Mouse (Mus musculus): ENCODE measurements around the gene Plod2. TPM values are rescaled to one million over a fixed set of nuclear protein-coding genes. Genes with fewer than 3 reads are reported as not detected.

Gene Plod2
- total and polyA plus RNA-seq, 3 experiments, result not detected

GRCm38 (mm10) chr9:92621246-92621645, 79.2 kb downstream of the Plod2 start:
- H3K4me1 ChIP-seq (ENCODE audit: control insufficient read depth in 1 of 2, insufficient read depth in 2 of 2, low read length in 2 of 2), result no peaks in the 10 kb centered on the region
- DNase-seq (ENCODE audit: low read depth, low spot score), result no peak
- no peaks in the 10 kb centered on the region for H3K9me3 ChIP-seq (replicated peaks; ENCODE audit: insufficient read depth, low read length)
- H3K4me3 ChIP-seq (ENCODE audit: control insufficient read depth in 1 of 2, insufficient read depth in 1 of 2, low read depth in 2 of 2, low read length in 2 of 2), result no peak overlapping the region
- TF ChIP-seq GATA1 (IDR thresholded peaks at IDR 0.05; ENCODE audit: low read depth, low read length) (no peak), GABPA (IDR thresholded peaks at IDR 0.05; ENCODE audit: low read depth, low read length) (no peak), ZNF384 (IDR thresholded peaks at IDR 0.05; ENCODE audit: low read depth, low read length) (no peak), ETS1 (IDR thresholded peaks at IDR 0.05; ENCODE audit: low read depth, low read length) (no peak), MXI1 (IDR thresholded peaks at IDR 0.05; ENCODE audit: low read depth, low read length) (no peak), ZKSCAN1 (IDR thresholded peaks at IDR 0.05; ENCODE audit: low read depth, low read length) (no peak), UBTF (IDR thresholded peaks at IDR 0.05; ENCODE audit: borderline replicate concordance, insufficient read depth, low read depth, low read length) (no peak), EP300 (IDR thresholded peaks at IDR 0.05; ENCODE audit: low read depth in 1 of 2, low read length in 2 of 2) (no peak), MAZ (IDR thresholded peaks at IDR 0.05; ENCODE audit: low read depth, low read length) (no peak), ZMIZ1 (IDR thresholded peaks at IDR 0.05; ENCODE audit: low read depth, low read length) (no peak), ELF1 (IDR thresholded peaks at IDR 0.05; ENCODE audit: low read depth, low read length) (no peak), E2F4 (IDR thresholded peaks at IDR 0.05; ENCODE audit: borderline replicate concordance, low read depth, low read length) (no peak), USF1 (IDR thresholded peaks at IDR 0.05; ENCODE audit: low read depth, low read length) (no peak)
- no peaks in the 10 kb centered on the region for H3K79me2 ChIP-seq (ENCODE audit: control insufficient read depth, insufficient read depth, low read length, poor library complexity)
- no peaks in the 10 kb centered on the region for H3K36me3 ChIP-seq (ENCODE audit: control insufficient read depth in 1 of 2, insufficient read depth in 2 of 2, low read length in 2 of 2)
- no peak overlapping the region for H3K9ac ChIP-seq (ENCODE audit: control insufficient read depth, low read depth, low read length, poor library complexity, severe bottlenecking)
- no peak overlapping the region for H3K27ac ChIP-seq (ENCODE audit: control insufficient read depth, low read depth, low read length)
- no peaks in the 10 kb centered on the region; a peak in 1 of 4 replicates for H3K27me3 ChIP-seq (ENCODE audit: control insufficient read depth in 1 of 2, insufficient read depth in 2 of 2, low read length in 2 of 2)

GRCm38 (mm10) chr9:92621878-92622282, 79.9 kb downstream of the Plod2 start:
- H3K36me3 ChIP-seq (ENCODE audit: control insufficient read depth in 1 of 2, insufficient read depth in 2 of 2, low read length in 2 of 2), result no peaks in the 10 kb centered on the region
- no peaks in the 10 kb centered on the region for H3K9me3 ChIP-seq (replicated peaks; ENCODE audit: insufficient read depth, low read length)
- no peak for TF ChIP-seq ZNF384 (IDR thresholded peaks at IDR 0.05; ENCODE audit: low read depth, low read length)
- no peak for TF ChIP-seq SMC3 (IDR thresholded peaks at IDR 0.05; ENCODE audit: low read depth, low read length)
- no peak for TF ChIP-seq TAL1 (IDR thresholded peaks at IDR 0.05; ENCODE audit: low read length)
- no peak for TF ChIP-seq GATA1 (IDR thresholded peaks at IDR 0.05; ENCODE audit: low read depth, low read length)
- no peak for TF ChIP-seq E2F4 (IDR thresholded peaks at IDR 0.05; ENCODE audit: borderline replicate concordance, low read depth, low read length)
- no peak for TF ChIP-seq GABPA (IDR thresholded peaks at IDR 0.05; ENCODE audit: low read depth, low read length)
- TF ChIP-seq TBP (IDR thresholded peaks at IDR 0.05; ENCODE audit: low read depth, low read length), result no peak
- TF ChIP-seq NELFE (IDR thresholded peaks at IDR 0.05; ENCODE audit: low read depth, low read length), result no peak
- TF ChIP-seq ZC3H11A (IDR thresholded peaks at IDR 0.05; ENCODE audit: low read depth, low read length), result no peak
- no peak for TF ChIP-seq MXI1 (IDR thresholded peaks at IDR 0.05; ENCODE audit: low read depth, low read length)
- TF ChIP-seq USF2 (IDR thresholded peaks at IDR 0.05; ENCODE audit: borderline replicate concordance in 1 of 2, insufficient read depth in 1 of 2, low read depth in 1 of 2, low read length in 2 of 2), result no peak
- H3K9ac ChIP-seq (ENCODE audit: control insufficient read depth, low read depth, low read length, poor library complexity, severe bottlenecking), result no peak overlapping the region
- H3K27me3 ChIP-seq (ENCODE audit: control insufficient read depth in 1 of 2, insufficient read depth in 2 of 2, low read length in 2 of 2), result no peaks in the 10 kb centered on the region
- no peak overlapping the region for H3K4me3 ChIP-seq (ENCODE audit: control insufficient read depth in 1 of 2, insufficient read depth in 1 of 2, low read depth in 2 of 2, low read length in 2 of 2)
- no peak for DNase-seq (ENCODE audit: low read depth, low spot score)
- no peak overlapping the region for H3K27ac ChIP-seq (ENCODE audit: control insufficient read depth, low read depth, low read length)
- no peaks in the 10 kb centered on the region for H3K79me2 ChIP-seq (ENCODE audit: control insufficient read depth, insufficient read depth, low read length, poor library complexity)
- H3K4me1 ChIP-seq (ENCODE audit: control insufficient read depth in 1 of 2, insufficient read depth in 2 of 2, low read length in 2 of 2), result no peaks in the 10 kb centered on the region
